Mouse (Mus musculus): ENCODE data around the gene Olfr1208.

- TF ChIP-seq POLR2A (IDR thresholded peaks at IDR 0.05; ENCODE audit: low read depth, low read length) (no peak), CTCF (IDR thresholded peaks at IDR 0.05; ENCODE audit: borderline replicate concordance, insufficient read depth, low read length) (no peak)
These were observed 53.1 kb downstream of the Olfr1208 start, which contains the start of gene Olfr1204 for GRCm38 (mm10) chr2:88848992-88849391.

Data from embryonic fibroblast, embryonic 13.5 days (primary cell).